Mouse (Mus musculus) embryo, embryonic 9.5 days (tissue): ENCODE measurements around the gene Cacna2d1.
A peak's percentile ranks its signal among the peaks of the same experiment; 100 is the strongest.

Source experiments
- DNase-seq: peaks from one replicate; pipeline ENCODE4 v3.0.0-alpha.2; 2017; ENCODE audit errors: extremely low spot score

Gene Cacna2d1

DNA sequence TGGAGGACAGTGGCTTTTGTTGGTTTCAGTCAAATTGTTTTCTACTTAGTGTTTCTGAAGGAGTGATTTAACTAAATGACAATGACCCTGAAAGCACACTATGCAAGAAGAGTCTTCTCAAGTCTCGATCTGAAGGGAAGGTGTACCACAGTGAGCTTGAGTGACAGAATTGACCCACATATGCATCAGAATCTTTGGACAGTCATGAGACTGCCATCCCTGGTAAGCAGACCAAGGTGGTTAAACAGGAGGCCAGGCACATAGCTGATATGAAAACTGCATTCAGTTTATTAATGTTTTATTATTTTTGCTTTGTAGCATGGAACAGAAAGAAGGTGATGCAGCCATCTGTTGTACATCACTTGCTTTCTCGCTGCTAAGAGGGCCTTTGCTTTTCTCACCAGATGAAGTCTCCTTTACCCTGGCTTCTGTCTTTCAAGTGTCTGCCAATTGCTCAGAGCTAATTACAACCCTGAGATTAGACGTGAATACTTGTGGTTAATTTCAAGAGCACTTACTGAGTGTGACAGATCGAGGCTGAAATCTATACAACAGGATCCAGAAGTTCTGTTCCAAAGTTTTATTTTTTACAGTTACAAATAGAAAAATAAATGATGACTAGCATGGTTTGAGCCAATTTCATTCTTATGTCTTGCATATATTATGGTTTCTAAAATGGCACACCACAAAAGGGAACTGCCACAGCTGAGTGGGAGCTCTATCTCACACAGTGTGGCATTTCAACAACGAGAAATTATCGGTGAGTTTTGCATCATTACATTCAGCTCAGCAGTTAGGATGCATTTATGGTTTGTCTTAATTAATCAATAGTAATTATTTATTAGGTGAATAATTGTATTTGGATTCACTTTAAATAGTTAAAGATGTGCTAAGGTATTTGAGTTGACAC is 221.1 kb downstream of the Cacna2d1 start:
- DNase-seq, result no peak

DNA sequence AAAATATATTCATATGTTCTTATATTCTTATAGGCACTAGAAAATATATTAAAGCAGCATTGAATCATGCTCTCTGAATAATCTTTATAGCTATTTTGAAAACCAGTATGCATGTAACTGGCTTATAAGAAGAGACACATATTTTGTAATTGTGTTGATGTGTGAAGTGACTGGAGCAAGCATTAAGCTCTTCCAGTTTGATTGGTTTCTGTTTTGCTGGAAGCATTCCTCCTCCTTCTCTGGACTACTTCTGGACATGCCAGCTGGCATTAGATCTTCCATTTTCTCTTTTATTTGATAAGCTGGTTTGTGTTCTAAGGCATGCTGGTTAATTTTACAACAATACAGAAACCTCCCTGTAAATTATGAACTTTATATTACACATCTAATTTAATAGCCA is 228.8 kb downstream of the Cacna2d1 start:
- DNase-seq, result no peak

- DNase-seq, result no peak
Measured at GRCm38 (mm10) chr5:16166117-16166867, 231.8 kb downstream of the Cacna2d1 start.

- no peak for DNase-seq
Measured at GRCm38 (mm10) chr5:16166868-16167267, 232.4 kb downstream of the Cacna2d1 start.

GRCm38 (mm10) chr5:16181041-16181440 is 246.6 kb downstream of the Cacna2d1 start:
- no peak for DNase-seq

DNA sequence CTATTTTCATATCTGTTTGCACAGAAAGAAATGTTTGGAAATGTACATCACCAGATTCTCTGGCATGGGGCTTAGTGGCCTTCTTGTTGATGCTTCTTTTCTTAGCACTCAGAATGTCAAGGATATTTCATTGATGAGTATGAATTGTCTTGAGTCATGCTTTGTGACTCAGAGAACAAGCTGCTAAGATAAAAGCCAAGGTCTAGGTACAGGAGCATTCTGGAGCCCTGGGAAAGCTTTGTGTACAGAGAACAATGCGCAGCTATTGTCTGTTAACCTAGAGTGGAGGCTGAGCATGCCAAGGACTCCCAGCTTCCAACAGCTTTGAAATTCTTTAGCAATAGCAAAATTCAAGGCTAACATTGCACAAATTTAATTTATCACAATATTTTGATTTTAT is 249.6 kb downstream of the Cacna2d1 start:
- no peak for DNase-seq

- no peak for DNase-seq
Measured at GRCm38 (mm10) chr5:16187931-16188330, 253.4 kb downstream of the Cacna2d1 start.

DNA sequence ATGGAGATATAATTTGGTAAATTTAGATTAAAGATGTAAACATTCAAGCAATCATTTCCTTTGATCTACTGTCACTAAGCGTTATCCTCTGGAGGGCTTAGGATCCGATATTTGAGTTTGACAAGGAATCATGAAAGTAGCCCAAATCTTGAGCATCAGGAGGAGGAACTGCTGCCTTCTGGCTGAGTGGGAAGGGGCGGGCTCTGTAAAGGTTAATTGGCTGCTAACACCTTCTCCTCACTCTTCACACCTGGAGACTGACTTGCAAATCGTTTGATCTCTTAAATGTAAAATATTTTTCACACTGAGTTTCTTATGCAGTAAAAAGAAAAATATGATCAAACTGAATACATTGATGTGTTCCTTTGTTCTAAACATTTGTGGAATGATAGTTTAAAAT is 255.4 kb downstream of the Cacna2d1 start:
- DNase-seq, result no peak

DNA sequence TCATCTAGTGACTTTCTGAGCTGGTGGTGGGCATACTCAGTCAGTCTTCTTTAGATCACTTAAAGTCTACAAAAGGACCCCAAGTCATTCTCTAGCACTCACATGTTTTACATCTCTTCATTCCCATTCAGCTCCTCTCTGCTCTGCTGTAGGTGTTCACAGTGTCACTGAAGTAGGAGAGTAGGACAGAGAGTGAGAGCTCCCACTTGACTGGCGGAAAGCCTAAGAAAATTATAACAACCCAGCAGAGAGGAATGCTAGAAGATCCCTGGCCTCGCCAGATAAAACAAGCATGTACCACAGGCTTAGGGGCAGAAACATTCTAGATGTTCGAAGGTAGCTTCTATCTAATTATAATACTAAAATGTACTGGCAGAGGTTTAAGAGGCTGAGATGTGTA is 256.7 kb downstream of the Cacna2d1 start:
- no peak for DNase-seq

GRCm38 (mm10) chr5:16199816-16200215 is 265.3 kb downstream of the Cacna2d1 start:
- DNase-seq, result peak; percentile 16

DNA sequence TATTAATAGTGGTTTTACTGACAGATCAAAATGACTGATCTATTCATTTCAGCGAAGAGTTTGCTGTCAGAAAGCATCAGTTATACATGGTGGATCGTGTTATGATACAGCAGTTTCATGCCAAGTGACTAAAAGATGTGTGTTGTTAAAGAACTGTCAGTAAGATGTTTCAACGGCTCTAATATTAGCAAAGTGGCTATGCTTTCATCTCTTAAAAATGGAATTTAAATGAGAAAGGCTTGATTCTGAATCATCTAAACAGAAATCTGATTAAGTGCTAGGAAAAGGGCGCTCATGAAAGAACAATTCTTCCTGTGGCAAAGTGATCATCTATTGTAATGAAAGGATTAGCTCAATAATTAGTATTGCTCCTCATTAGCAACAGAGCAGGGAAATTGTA is 287.5 kb downstream of the Cacna2d1 start:
- no peak for DNase-seq

DNA sequence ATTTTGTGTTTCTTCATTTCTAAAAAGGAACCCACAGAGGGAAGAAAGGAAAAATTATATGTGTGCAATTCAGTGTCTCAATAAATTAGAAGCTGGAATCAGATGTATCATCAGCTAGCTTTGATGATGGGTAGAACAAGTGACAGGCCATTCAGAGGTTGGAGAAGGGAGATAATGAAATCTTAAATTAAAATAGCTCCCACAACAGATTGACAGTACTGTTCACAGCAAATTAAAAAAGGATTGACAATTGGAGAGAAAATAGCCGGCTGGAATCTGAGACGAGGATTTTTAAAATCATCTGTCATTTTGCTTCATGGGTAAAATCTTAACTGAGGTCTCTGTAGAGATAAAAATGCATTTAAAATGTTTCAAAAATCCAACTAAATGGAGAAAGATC is 290.9 kb downstream of the Cacna2d1 start:
- no peak for DNase-seq

DNA sequence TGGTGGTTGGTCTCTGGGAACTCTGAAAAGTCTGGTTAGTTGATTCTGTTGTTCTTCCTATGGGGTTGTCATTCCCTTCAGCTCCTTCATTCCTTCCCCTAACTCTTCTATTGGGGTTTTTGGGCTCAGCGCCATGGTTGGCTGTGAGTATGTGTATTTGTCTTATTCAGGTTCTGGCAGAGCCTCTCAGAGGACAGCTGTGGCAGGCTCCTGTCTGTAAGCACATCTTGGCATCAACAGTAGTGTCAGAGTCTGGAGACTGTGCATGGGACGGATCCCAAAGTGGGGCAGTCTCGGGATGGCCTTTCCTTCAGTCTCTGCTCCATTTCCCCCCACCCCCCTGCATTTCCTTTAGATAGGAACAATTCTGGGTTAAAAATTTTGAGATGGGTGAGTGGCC is 294.9 kb downstream of the Cacna2d1 start:
- no peak for DNase-seq

DNA sequence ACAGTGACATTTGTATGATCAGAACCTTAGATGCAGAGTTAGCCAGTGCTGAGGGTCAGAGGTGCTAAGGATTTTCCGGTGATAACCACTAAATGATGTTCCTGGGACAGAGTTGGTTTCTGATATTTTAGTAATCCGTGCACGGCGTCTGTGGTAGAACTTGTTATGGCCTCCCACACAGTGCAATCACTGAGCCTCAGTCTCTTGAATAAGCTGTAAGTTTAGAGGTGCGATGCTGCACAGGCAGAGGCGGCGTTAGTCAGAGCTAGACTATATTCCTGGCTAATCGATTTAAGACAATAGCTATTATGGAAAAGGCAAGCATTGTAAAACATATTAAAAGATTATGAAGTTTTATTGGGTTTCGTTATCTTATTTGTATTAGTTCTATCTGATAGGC is 297.0 kb downstream of the Cacna2d1 start:
- no peak for DNase-seq

DNA sequence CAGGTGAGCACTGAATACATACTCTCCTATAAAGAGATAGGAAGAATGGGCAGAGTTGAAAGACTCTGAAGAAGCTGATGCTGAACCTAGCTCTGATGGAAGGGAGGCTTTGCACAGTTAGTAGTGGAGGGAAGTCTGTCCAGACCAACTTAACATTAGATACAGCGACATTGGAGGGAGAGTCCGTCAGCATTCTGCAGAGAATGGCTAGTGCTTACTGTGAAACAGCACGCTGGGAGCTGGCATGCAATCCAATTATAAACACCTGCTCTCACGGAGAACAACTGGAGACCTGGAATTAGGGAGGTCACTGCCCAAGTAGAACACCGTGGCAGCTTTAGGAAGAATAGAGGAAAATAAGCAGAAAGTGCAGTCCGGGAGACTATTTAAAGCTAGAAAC is 300.4 kb downstream of the Cacna2d1 start:
- no peak for DNase-seq

- no peak for DNase-seq
Measured at GRCm38 (mm10) chr5:16235864-16236263, 301.4 kb downstream of the Cacna2d1 start.

GRCm38 (mm10) chr5:16236608-16237007 is 302.1 kb downstream of the Cacna2d1 start:
- DNase-seq, result no peak

GRCm38 (mm10) chr5:16237972-16238371 is 303.5 kb downstream of the Cacna2d1 start:
- no peak for DNase-seq

GRCm38 (mm10) chr5:16240255-16240654 is 305.8 kb downstream of the Cacna2d1 start:
- DNase-seq, result no peak

DNA sequence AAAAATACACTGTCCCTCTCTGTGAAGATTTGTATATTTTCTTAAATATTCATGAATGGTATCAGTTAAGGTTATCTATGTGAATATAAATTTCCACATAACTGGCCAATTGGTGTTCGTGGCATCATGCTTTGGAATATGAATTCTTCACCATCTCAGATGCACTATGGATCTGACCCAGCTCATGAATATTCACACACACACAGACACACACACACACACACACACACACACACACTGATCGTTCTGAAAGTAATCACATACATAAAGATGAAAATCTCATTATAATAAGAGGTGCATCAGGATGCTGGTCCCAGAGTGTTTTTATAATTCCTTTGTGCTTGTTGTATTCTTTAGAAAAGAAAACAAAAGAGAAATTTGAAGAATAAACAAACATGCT is 309.1 kb downstream of the Cacna2d1 start:
- DNase-seq, result no peak

DNA sequence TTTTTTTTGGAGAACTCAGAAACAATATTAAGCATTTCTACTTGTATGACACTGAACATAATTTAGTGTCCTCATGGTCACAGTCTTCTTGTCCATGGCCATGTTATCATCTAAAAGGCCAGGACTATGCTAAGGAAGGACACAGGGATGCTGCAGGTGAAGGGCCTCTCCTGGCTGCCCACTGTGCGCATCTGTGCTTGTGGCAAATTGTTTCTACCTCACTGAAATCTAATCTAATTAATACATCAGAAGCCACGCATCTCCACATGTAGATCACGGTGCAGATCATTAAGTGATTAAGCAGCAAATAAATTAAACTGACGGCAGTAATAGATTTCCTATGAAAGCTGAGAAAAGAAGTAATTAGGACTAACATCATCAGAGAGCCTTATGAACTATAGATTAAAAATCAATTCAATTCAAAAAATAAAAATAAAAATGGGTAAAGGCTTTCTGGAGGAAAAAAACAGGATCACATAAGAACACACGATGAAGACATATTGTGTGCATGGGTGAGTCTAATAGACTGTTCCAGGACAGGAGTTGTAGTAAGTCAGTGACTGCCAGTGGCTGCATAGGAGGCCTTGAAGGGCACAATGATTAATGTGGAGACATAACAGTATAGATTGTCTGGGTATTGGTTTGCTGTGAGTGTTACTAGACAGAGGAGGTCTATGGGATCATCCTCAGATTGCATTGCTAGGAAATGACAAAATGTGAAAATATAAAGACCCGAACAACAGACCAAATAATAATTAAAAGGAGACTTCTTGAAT is 318.4 kb downstream of the Cacna2d1 start:
- DNase-seq, result no peak

DNA sequence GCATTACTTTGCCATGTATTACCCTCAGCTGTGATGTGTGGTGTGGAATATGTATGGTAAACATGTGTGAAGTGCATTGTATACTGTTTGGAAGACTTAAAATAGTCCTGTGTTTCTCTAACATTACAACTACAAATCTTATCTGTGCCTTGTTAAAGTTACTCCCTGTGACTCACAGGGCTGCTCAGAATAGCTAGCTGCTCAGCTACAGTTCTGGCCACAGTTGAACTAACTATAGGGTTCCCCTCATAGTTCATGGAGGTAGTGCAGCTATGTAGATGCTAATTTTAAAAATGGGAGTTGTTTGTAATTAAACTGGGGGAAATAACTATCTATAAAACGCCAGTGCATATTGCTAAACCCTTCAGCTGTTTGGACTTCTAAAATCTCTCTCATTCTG is 319.3 kb downstream of the Cacna2d1 start:
- DNase-seq, result no peak
